Mouse (Mus musculus): ENCODE measurements around the gene St6galnac6.

- TF ChIP-seq POLR2A (IDR thresholded peaks at IDR 0.05; ENCODE audit: low read depth, low read length) (no peak), CTCF (IDR thresholded peaks at IDR 0.05; ENCODE audit: extremely low read depth, insufficient read depth, insufficient read length, insufficient replicate concordance) (no peak)
Observed at GRCm38 (mm10) chr2:32568941-32569340, 30.6 kb upstream of the St6galnac6 start.

All from spleen, adult 2 months (tissue).